Mouse (Mus musculus) CD4-positive, CD25-positive, alpha-beta regulatory T cell, adult 9 weeks (primary cell): ENCODE data around the gene Shld2. TPM values are rescaled to one million over a fixed set of nuclear protein-coding genes. Genes with fewer than 3 reads are reported as not detected.

Experiments
- polyA plus RNA-seq: library from polyadenylated mRNA; unstranded; fragments of 100-300 nt; shearing (Covaris generic); gene quantifications from one replicate; pipeline ENCODE4 v1.2.1, GENCODE M21; 2017

Gene Shld2
- 4.7 TPM for polyA plus RNA-seq

DNA sequence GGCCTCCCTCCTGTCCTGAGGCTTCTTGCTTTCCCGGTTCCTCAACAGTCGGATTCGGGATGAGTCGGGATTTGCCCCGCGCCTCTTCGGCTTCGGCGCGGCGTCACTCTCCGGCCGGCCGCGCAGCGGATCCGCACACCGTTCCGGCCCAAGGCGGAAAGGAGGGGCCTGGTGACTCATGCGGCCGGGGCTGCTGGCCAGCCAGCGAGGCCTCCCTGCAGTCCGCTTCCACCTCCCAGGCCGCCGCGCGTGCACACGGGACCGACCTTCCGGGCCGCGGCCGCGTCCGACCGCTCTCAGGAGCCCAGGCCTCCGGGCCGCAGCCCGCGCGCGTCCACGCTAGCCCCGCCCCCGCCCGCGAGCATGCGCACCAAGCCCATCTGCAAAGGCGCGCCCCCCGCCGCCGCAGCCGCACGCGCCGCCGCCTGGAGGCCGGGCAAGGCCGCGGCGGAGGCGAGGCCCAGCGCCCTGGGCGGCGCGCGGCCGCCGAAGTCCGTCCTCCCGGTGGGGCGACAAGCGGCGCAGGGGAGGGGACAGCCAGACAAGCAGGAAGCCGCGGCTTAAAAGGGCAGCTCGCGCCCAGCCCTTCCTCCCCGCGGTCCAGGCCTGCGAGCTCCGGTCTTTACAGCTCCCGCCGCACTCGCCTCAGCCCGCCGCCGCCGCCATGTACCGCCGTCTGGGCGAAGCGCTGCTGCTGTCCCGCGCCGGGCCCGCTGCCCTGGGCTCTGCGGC, at the start of gene Shld2, which contains the start of gene Glud1:
Gene Shld2, minus strand, starts transcription at position 260 of the 732 bp plus-strand sequence.
Gene Glud1, plus strand, starts transcription at position 494 of the 732 bp plus-strand sequence.

DNA sequence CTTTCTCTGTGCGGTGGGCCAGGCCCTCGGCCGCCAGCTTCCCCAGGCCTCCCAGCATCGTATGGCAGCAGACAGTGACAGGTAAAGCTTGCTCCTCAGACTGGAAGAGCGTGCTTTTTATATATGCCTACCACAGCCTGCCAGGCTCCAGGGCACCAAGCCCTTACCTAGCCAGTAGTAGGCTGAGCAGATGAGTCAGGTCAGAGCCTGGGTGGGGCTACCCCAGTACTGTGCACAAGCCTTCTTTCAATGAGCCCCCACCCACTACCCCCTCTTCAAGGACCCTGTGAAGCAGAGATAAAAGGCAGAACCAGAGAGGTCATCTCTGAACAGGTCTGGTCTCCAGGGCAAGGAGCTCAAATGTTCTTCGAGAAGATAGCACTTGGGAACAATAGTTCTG, 45.0 kb upstream of the Shld2 start, which contains the start of gene Fam25c:
Gene Fam25c, minus strand, starts transcription at position 133 of the 400 bp plus-strand sequence.

GRCm38 (mm10) chr14:34219295-34219694, 91.0 kb downstream of the Shld2 start, which contains the start of gene Syt15:
Gene Syt15, plus strand, starts transcription at chr14:34219595.

GRCm38 (mm10) chr14:34201231-34202035, 108.9 kb downstream of the Shld2 start, which contains the start of gene Gprin2:
Gene Gprin2, minus strand, starts transcription at chr14:34201653.

Other genes starting within 250 kb of the Shld2 start
- not detected for gene Anxa8, start 224.5 kb downstream of the Shld2 start, polyA plus RNA-seq
- not detected for gene A630023A22Rik, start 207.7 kb downstream of the Shld2 start, polyA plus RNA-seq
- not detected for gene Npy4r, start 158.0 kb downstream of the Shld2 start, polyA plus RNA-seq
- gene Gprin2, start 108.8 kb downstream of the Shld2 start, polyA plus RNA-seq: 0.05 TPM
- gene Syt15, start 90.9 kb downstream of the Shld2 start, polyA plus RNA-seq: 0.17 TPM
- gene Glud1, start 234 bp upstream of the Shld2 start, polyA plus RNA-seq: 12.3 TPM
- gene Fam25c, start 44.9 kb upstream of the Shld2 start, polyA plus RNA-seq: not detected
- not detected for gene Sncg, start 64.3 kb upstream of the Shld2 start, polyA plus RNA-seq
- gene Mmrn2, start 65.0 kb upstream of the Shld2 start, polyA plus RNA-seq: 0.14 TPM
- 0.15 TPM for gene Bmpr1a, start 192.8 kb upstream of the Shld2 start, polyA plus RNA-seq
- not detected for gene 9230112D13Rik, start 212.3 kb upstream of the Shld2 start, polyA plus RNA-seq